In genomic region chr16:24068250-24068813, GRCm38 (mm10) we compare ENCODE assay signal across 19 mouse cellular contexts.
DNase-seq lines count a peak whose midpoint lies in the region; ATAC-seq and TF ChIP-seq lines count a peak whose summit lies in the region.
"Had no signal": no experiment of that assay in that cellular context is flagged by ENCODE, and none has a peak within 500 bp of the region (broad histone marks: within the 10 kb centered on the region; RNA-seq: fewer than 3 reads in every experiment).

No protein-coding gene starts in this region.

- intact Hi-C loops in heart, postnatal 10 days (cut with DNase I), result no loop called here
- intact Hi-C loops in left cerebral cortex, postnatal 4 days (cut with DNase I), result no loop called here

- peaks cover 14% of the 10 kb centered on the region for H3K4me1 ChIP-seq in heart, embryonic 10.5 days
- 0 out of 2 replicates have a peak, but pooled peaks cover 5% of the 10 kb centered on the region for H3K4me1 ChIP-seq in stomach, embryonic 16.5 days (ENCODE audit: control insufficient read depth, insufficient read depth, low read length)
- H3K4me1 ChIP-seq in stomach, postnatal 0 days (replicated peaks; ENCODE audit: control insufficient read depth, insufficient read depth), result peaks cover 2% of the 10 kb centered on the region; the same call in 1 of the 2 replicates
- peaks cover 0 to 16% of the 10 kb centered on the region in 2 experiments; a peak in 3 of 4 replicates for H3K4me1 ChIP-seq in liver, embryonic 14.5 days (replicated peaks; ENCODE audit: control insufficient read depth in 2 of 2, insufficient read depth in 2 of 2, low read length in 1 of 2)
- H3K4me1 ChIP-seq: embryonic facial prominence, embryonic 10.5 days; forebrain, embryonic 12.5 days; limb, embryonic 15.5 days had no signal

- no peak for TF ChIP-seq CTCF in stomach, postnatal 0 days (IDR thresholded peaks at IDR 0.05; ENCODE audit: low read depth)
- no peak for TF ChIP-seq CTCF in liver, embryonic 14.5 days (IDR thresholded peaks at IDR 0.05; ENCODE audit: low read depth)

- H3K9ac ChIP-seq in stomach, embryonic 16.5 days (ENCODE audit: low read length), result no peak overlapping the region
- no peak overlapping the region for H3K9ac ChIP-seq in stomach, postnatal 0 days (ENCODE audit: low read length)
- H3K9ac ChIP-seq in liver, embryonic 14.5 days (replicated peaks), result no peak overlapping the region
- H3K9ac ChIP-seq: forebrain, embryonic 12.5 days; limb, embryonic 15.5 days had no signal

- no peak overlapping the region for H3K4me2 ChIP-seq in stomach, embryonic 16.5 days (ENCODE audit: low read depth, low read length)
- H3K4me2 ChIP-seq in stomach, postnatal 0 days (replicated peaks; ENCODE audit: low read depth), result no peak overlapping the region
- H3K4me2 ChIP-seq in liver, embryonic 14.5 days (ENCODE audit: low read depth), result no peak overlapping the region
- H3K4me2 ChIP-seq: forebrain, embryonic 12.5 days; limb, embryonic 15.5 days had no signal

- peak; percentile 17; the same call in 1 of the 2 replicates for ATAC-seq in stomach, embryonic 16.5 days (ENCODE audit: insufficient read depth, low FRiP score)
- no peak for ATAC-seq in stomach, postnatal 0 days (ENCODE audit: low FRiP score, low TSS enrichment)
- peak; percentile 81 for ATAC-seq in liver, embryonic 14.5 days (ENCODE audit: insufficient read depth)

- no peaks in the 10 kb centered on the region for H3K36me3 ChIP-seq in heart, embryonic 10.5 days
- H3K36me3 ChIP-seq in stomach, embryonic 16.5 days (ENCODE audit: control insufficient read depth, insufficient read depth, low read length), result no peaks in the 10 kb centered on the region
- H3K36me3 ChIP-seq in stomach, postnatal 0 days (ENCODE audit: control insufficient read depth, insufficient read depth, low read length), result no peaks in the 10 kb centered on the region
- no peaks in the 10 kb centered on the region for H3K36me3 ChIP-seq in liver, embryonic 14.5 days (replicated peaks; ENCODE audit: control insufficient read depth, insufficient read depth, low read depth)
- H3K36me3 ChIP-seq: embryonic facial prominence, embryonic 10.5 days; forebrain, embryonic 12.5 days; hindbrain, embryonic 10.5 days; limb, embryonic 15.5 days; midbrain, embryonic 10.5 days had no signal

- peak; percentile 79 for DNase-seq in heart, embryonic 10.5 days (ENCODE audit: low spot score)
- DNase-seq in heart, postnatal 10 days, result no peak
- no peak for DNase-seq in stomach, postnatal 0 days (ENCODE audit: low spot score)
- peak in 2 of 3 experiments; percentile 12 to 24 for DNase-seq in liver, embryonic 14.5 days (ENCODE audit: low read depth in 3 of 3, low spot score in 3 of 3)
- DNase-seq in left cerebral cortex, postnatal 4 days, result no peak
- DNase-seq in spleen, adult 12 weeks (ENCODE audit: low spot score), result no peak
- no peak for DNase-seq in thymus, postnatal 0 days (ENCODE audit: low spot score)
- DNase-seq: adrenal gland, postnatal 25 days; cerebellum, adult 18-20 months; kidney, adult 9 months; kidney, postnatal 25 days; right cerebral cortex, postnatal 25 days; thymus, postnatal 4 days had no signal

- 16% methylated on average over 4 of the region's 4 CpGs for WGBS in heart, embryonic 10.5 days
- WGBS in stomach, embryonic 16.5 days, result 31% methylated on average over 4 of the region's 4 CpGs
- WGBS in stomach, postnatal 0 days, result 44% methylated on average over 4 of the region's 4 CpGs
- 12% methylated on average over 4 of the region's 4 CpGs for WGBS in liver, embryonic 14.5 days (ENCODE audit: insufficient replicate concordance)

- H3K9me3 ChIP-seq in heart, embryonic 10.5 days, result no peaks in the 10 kb centered on the region
- H3K9me3 ChIP-seq in stomach, embryonic 16.5 days (replicated peaks; ENCODE audit: control insufficient read depth, low read length), result no peaks in the 10 kb centered on the region
- H3K9me3 ChIP-seq in stomach, postnatal 0 days (ENCODE audit: control insufficient read depth, low read length), result no peaks in the 10 kb centered on the region
- no peaks in the 10 kb centered on the region for H3K9me3 ChIP-seq in liver, embryonic 14.5 days (ENCODE audit: control insufficient read depth, low read length)
- H3K9me3 ChIP-seq: embryonic facial prominence, embryonic 10.5 days; forebrain, embryonic 12.5 days; hindbrain, embryonic 10.5 days; limb, embryonic 15.5 days; midbrain, embryonic 10.5 days had no signal

- no peak for TF ChIP-seq EP300 in stomach, postnatal 0 days (optimal IDR thresholded peaks at IDR 0.05)
- TF ChIP-seq EP300 in liver, embryonic 14.5 days (IDR thresholded peaks at IDR 0.05; ENCODE audit: low read depth), result 0 out of 2 replicates have a peak, but pooled peaks have one; percentile 33

- H3K27me3 ChIP-seq in heart, embryonic 10.5 days (ENCODE audit: insufficient read depth, poor library complexity, severe bottlenecking), result peaks cover 11% of the 10 kb centered on the region; the same call in 1 of the 2 replicates
- no peaks in the 10 kb centered on the region for H3K27me3 ChIP-seq in stomach, embryonic 16.5 days (ENCODE audit: control insufficient read depth, insufficient read depth, low read length)
- H3K27me3 ChIP-seq in stomach, postnatal 0 days (ENCODE audit: control insufficient read depth, insufficient read depth, low read length), result no peaks in the 10 kb centered on the region
- H3K27me3 ChIP-seq in liver, embryonic 14.5 days (ENCODE audit: control insufficient read depth, insufficient read depth, low read length), result no peaks in the 10 kb centered on the region
- H3K27me3 ChIP-seq: forebrain, embryonic 12.5 days; limb, embryonic 15.5 days had no signal

- H3K4me3 ChIP-seq in heart, embryonic 10.5 days, result no peak overlapping the region; the same call in 1 of the 2 replicates
- no peak overlapping the region for H3K4me3 ChIP-seq in stomach, embryonic 16.5 days (replicated peaks; ENCODE audit: low read length)
- H3K4me3 ChIP-seq in stomach, postnatal 0 days (ENCODE audit: low read depth, low read length), result no peak overlapping the region
- H3K4me3 ChIP-seq in liver, embryonic 14.5 days (ENCODE audit: insufficient read depth in 1 of 2, low read depth in 2 of 2, low read length in 2 of 2), result no peak overlapping the region
- H3K4me3 ChIP-seq: embryonic facial prominence, embryonic 10.5 days; forebrain, embryonic 12.5 days; hindbrain, embryonic 10.5 days; limb, embryonic 15.5 days; midbrain, embryonic 10.5 days had no signal

- peak overlapping the region; percentile 25; the same call in 1 of the 2 replicates for H3K27ac ChIP-seq in heart, embryonic 10.5 days
- H3K27ac ChIP-seq in stomach, embryonic 16.5 days (ENCODE audit: low read length), result no peak overlapping the region
- no peak overlapping the region for H3K27ac ChIP-seq in stomach, postnatal 0 days (replicated peaks)
- no peak overlapping the region for H3K27ac ChIP-seq in liver, embryonic 14.5 days
- H3K27ac ChIP-seq: embryonic facial prominence, embryonic 10.5 days; forebrain, embryonic 12.5 days; hindbrain, embryonic 10.5 days; limb, embryonic 15.5 days; midbrain, embryonic 10.5 days had no signal

Comparison
In these comparisons a context has a peak if more than half of its experiments do, and no peak if none do; other contexts are left out.
1. DNase-seq: peak in heart, embryonic 10.5 days (single experiment) and liver, embryonic 14.5 days (2 of 3); none in heart, postnatal 10 days (0 of 2), stomach, postnatal 0 days (single experiment), left cerebral cortex, postnatal 4 days (single experiment), spleen, adult 12 weeks (single experiment) and thymus, postnatal 0 days (single experiment).